Mouse (Mus musculus) heart, adult 2 months (tissue): Measurements from ENCODE around the gene Mgst3. TPM values are rescaled to one million over a fixed set of nuclear protein-coding genes. Genes with fewer than 3 reads are reported as not detected.
"Not testable (repeated sequence)": the region's sequence is repeated elsewhere in the genome, so short reads cannot be mapped to it uniquely, and the experiment has no call there.

Source experiments
- DNase-seq, 2 experiments: peaks; one replicate each; pipeline ENCODE4 v3.0.0; 2021
- H3K27ac ChIP-seq: fragments of 200-600 bp; 2 replicates; pipeline ENCODE4 v1.8.1; 2022
- H3K27me3 ChIP-seq: fragments of 200-500 bp; 2 replicates; pipeline ENCODE4 v1.6.1; 2012; ENCODE audit warnings: mild to moderate bottlenecking, low read length, inconsistent platforms, mixed read lengths; ENCODE audit not compliant: control insufficient read depth, insufficient read depth
- H3K36me3 ChIP-seq: fragments of 200-500 bp; 2 replicates; pipeline ENCODE4 v1.6.1; 2012; ENCODE audit warnings: low read length, inconsistent platforms; ENCODE audit not compliant: control insufficient read depth, insufficient read depth
- H3K4me1 ChIP-seq: fragments of 200-500 bp; 2 replicates; pipeline ENCODE4 v1.6.1; 2011; ENCODE audit warnings: low read length; ENCODE audit not compliant: control insufficient read depth, insufficient read depth
- H3K4me3 ChIP-seq: fragments of 200-600 bp; 2 replicates; pipeline ENCODE4 v1.8.1; 2022
- H3K79me2 ChIP-seq: fragments of 200-500 bp; replicated peaks from 2 replicates; pipeline ENCODE4 v1.6.1; 2012; ENCODE audit warnings: mild to moderate bottlenecking, inconsistent platforms, low read length, moderate library complexity, mixed read lengths; ENCODE audit not compliant: control insufficient read depth, insufficient read depth
- H3K9ac ChIP-seq: fragments of 200-500 bp; 2 replicates; pipeline ENCODE4 v1.6.1; 2012; ENCODE audit warnings: low read depth, mild to moderate bottlenecking, control low read depth, inconsistent platforms, low read length, mixed read lengths
- CTCF ChIP-seq: fragments of 200-600 bp; IDR thresholded peaks from 2 replicates; pipeline ENCODE4 v1.8.1; 2022; ENCODE audit warnings: antibody characterized with exemption, mild to moderate bottlenecking, moderate library complexity
- EP300 ChIP-seq: fragments of 200-500 bp; IDR thresholded peaks from 2 replicates; pipeline ENCODE4 v1.6.1; 2011; ENCODE audit warnings: low read depth, low read length, control low read depth; ENCODE audit not compliant: insufficient read depth
- POLR2A ChIP-seq: fragments of 200-500 bp; IDR thresholded peaks from 2 replicates; pipeline ENCODE4 v1.6.1; 2011; ENCODE audit warnings: mild to moderate bottlenecking, low read depth, low read length, control low read depth; ENCODE audit not compliant: insufficient read depth
- WGBS: fragments of 180-500 bp; shearing (Covaris S2); methylation state at CpG from one replicate; pipeline ENCODE4 v1.1.7; 2018; 5-methylcytosine and 5-hydroxymethylcytosine counted together
- intact Hi-C: fragments of 180-260 bp; cut with DNase I; formaldehyde crosslinking; loops from one replicate; pipeline ENCODE4 v1.15.1; 2025
- polyA plus RNA-seq: library from polyadenylated mRNA; depleted of rRNA; stranded (reverse); fragments of >200 nt; gene quantifications from 2 replicates; pipeline ENCODE4 v1.2.3, GENCODE M21; 2012
- total RNA-seq, 2 experiments: library from RNA; stranded (reverse); gene quantifications; 2 replicates each; pipeline ENCODE4 v1.2.3; 2021

Mgst3 gene
- total and polyA plus RNA-seq, 3 experiments, result 274 to 868 (median 351) TPM

DNA sequence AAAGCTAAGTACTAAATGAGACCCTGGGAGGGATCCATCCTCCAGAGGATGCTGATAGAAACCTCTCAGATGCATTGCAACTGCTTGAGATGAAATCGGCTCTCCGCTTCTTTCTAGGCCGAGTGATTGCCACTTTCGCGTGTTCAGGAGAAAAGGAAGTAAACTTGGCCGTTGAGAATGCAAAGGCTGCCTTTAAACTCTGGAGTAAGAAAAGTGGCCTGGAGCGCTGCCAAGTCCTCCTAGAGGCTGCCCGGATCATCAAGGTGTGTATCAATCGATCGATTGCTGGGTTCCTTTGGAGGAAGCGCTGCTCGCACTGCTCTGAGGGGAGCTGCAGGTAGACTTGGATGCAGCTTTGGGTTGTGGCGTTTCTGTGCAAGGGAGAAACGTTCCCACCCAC, 41.2 kb downstream of the Mgst3 start:
- no peaks in the 10 kb centered on the region for H3K79me2 ChIP-seq
- no peak overlapping the region for H3K9ac ChIP-seq
- WGBS, result 83% methylated on average over 14 of the region's 14 CpGs
- H3K36me3 ChIP-seq, result no peaks in the 10 kb centered on the region
- TF ChIP-seq EP300 (no peak), POLR2A (no peak), CTCF (no peak)
- intact Hi-C loops, result loop anchor here (5.0 kb wide), 1 partner anchor 40 kb away; the partner anchor contains the start of gene Mgst3
- no peak overlapping the region for H3K4me3 ChIP-seq
- H3K27me3 ChIP-seq, result no peaks in the 10 kb centered on the region
- no peak for DNase-seq
- H3K4me1 ChIP-seq, result no peaks in the 10 kb centered on the region; the same call in 1 of the 2 replicates
- no peak overlapping the region for H3K27ac ChIP-seq

DNA sequence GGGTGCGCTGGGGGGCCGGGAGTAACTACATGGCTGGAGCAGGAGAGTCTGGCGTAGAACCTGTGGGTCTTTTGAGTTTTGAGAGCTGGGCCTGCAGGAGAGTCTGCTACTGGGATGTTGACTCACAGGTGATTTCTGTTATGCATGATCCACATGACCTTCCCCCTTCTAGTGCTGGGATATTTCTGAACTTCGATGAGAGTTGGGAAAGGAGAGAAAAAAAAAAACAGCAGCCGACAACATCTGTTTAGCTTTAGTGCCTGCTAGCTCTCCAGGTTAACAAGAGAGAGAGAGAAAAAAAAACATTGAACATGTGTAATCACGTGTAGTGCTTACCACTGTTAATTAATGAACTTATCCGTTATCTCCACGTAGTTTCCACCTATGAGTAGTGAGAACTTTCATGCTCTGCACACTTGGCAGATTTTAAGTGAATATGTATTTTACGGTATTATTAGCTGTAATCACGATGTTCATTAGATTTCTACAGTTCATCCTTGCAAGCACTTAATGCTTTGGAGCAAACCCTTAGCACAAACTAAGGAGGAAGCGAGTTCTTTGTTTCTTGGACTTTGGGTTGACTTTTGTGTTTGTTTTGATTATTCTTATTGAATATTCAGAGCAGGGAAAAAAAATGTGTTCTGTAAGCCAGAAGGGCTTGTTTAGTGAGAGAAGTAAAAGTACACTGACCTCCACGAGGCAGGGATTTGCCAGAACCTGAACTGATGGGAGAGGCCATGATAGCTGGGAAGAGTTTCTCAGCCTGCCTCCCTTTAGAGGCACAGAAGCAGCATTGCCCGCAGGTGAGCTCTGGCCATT, 42.8 kb downstream of the Mgst3 start:
- H3K4me3 ChIP-seq, result peak overlapping the region; percentile 84
- H3K27ac ChIP-seq, result peak overlapping the region; percentile 95
- intact Hi-C loops, result loop anchor here (2.0 to 5.0 kb wide), 2 partner anchors 14 to 41 kb away; partner anchors contain the start of gene Mgst3
- DNase-seq, result no peak
- H3K36me3 ChIP-seq, result no peaks in the 10 kb centered on the region
- no peaks in the 10 kb centered on the region for H3K27me3 ChIP-seq
- TF ChIP-seq POLR2A (no peak), CTCF (no peak)
- H3K79me2 ChIP-seq, result no peaks in the 10 kb centered on the region
- H3K9ac ChIP-seq, result peak overlapping the region; percentile 92
- 35% methylated on average over 13 of the region's 13 CpGs for WGBS
- no peaks in the 10 kb centered on the region; the same call in 1 of the 2 replicates for H3K4me1 ChIP-seq

DNA sequence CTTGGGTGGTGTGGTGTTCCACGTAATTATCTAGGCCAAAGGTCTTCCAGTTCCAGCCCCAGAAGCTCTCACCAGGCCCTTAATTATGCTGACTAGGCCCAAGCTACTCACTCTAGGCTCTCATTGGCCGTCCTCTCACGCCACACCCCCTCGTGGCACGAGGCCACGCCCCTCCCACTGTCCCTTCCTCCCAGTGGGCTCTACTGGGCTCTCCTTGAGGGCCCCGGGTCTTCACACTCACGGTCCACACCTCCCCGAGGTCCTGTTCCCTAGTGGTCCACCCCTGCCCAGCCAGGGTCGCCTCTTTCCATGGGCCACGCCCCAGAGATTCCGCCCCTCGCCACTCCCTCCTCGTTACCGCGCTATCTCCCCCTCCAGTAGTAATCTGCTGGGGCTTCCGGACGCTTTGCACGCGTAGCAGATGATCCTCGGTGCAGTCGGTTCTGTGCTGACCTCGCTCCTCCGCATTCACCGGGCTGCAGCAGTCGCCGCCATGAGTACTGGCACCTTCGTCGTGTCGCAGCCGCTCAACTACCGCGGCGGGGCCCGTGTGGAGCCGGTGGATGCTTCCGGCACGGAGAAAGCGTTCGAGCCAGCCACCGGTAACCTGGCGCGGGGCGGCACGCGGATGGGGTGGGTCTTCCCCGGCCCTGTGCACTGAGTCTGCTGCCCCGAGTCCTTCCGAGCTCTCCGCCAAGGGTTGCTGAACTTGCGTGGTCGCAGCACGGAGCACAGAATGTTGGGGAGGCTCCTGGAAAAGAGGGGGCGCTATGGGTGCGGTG, 43.6 kb downstream of the Mgst3 start, which contains the start of gene Aldh9a1:
Gene Aldh9a1 (plus strand): TSS at position 177 of the 782 bp plus-strand sequence.
- H3K27me3 ChIP-seq, result no peaks in the 10 kb centered on the region
- WGBS, result under 1% methylated on average over 55 of the region's 55 CpGs
- peak within 1 kb of the TSS; percentile 92 for H3K9ac ChIP-seq
- H3K27ac ChIP-seq, result peak within 1 kb of the TSS; percentile 95
- intact Hi-C loops, result loop anchor here (2.0 to 5.0 kb wide), 3 partner anchors 15 to 43 kb away; partner anchors contain the start of genes Mgst3 and Tmco1
- no peaks in the 10 kb centered on the region; the same call in 1 of the 2 replicates for H3K4me1 ChIP-seq
- no peaks in the 10 kb centered on the region for H3K36me3 ChIP-seq
- no peaks in the 10 kb centered on the region for H3K79me2 ChIP-seq
- H3K4me3 ChIP-seq, result peak within 1 kb of the TSS; percentile 84
- peak; percentile 92 to 95 for DNase-seq
- TF ChIP-seq CTCF (no peak), EP300 (0 out of 2 replicates have a peak, but pooled peaks have one; percentile 55), POLR2A (peak; percentile 50; the same call in 1 of the 2 replicates)

DNA sequence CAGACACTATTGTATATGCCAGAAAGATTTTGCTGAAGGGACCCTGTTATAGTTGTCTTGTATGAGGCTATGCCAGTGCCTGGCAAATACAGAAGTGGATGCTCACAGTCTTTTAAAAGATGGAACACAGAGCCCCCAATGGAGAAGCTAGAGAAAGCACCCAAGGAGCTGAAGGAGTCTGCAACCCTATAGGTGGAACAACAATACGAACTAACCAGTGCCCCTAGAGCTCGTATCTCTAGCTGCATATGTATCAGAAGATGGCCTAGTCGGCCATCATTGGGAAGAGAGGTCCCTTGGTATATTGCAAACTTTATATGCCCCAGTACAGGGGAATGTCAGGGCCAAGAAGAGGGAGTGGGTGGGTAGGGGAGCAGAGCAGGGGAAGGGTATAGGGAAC, 44.4 kb downstream of the Mgst3 start:
- H3K27ac ChIP-seq, result peak overlapping the region; percentile 95
- H3K4me3 ChIP-seq, result peak overlapping the region; percentile 84
- H3K36me3 ChIP-seq, DNase-seq, H3K4me1 ChIP-seq, H3K27me3 ChIP-seq, H3K9ac ChIP-seq, H3K79me2 ChIP-seq: not testable (repeated sequence)
- WGBS, result 59% methylated on average over 3 of the region's 3 CpGs
- intact Hi-C loops, result loop anchor here (5.0 kb wide), 1 partner anchor 42 kb away; the partner anchor contains the start of gene Tmco1

DNA sequence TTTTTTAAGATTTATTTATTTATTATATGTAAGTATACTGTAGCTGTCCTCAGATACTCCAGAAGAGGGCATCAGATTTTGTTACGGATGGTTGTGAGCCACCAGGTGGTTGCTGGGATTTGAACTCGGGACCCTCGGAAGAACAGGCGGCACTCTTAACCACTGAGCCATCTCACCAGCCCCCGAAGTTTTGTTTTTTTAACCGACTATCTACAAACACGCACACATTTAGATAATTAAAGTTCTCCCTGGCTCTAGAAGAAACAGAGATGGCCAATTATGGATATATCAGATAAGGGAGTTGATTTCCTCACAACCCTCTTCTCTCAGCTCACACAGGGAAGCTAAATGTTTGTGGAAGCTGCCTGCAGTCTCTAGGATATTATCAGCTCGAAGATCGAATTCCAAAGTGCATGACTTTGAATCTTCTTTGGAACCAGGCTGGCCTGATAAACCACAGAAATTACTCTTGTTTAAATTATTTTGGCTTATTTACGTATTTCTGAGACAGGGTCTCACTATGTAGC, 47.6 kb downstream of the Mgst3 start:
- H3K79me2 ChIP-seq, H3K4me1 ChIP-seq, H3K4me3 ChIP-seq, DNase-seq, H3K36me3 ChIP-seq, H3K27ac ChIP-seq, H3K27me3 ChIP-seq, H3K9ac ChIP-seq: not testable (repeated sequence)
- WGBS, result 87% methylated on average over 10 of the region's 10 CpGs
- intact Hi-C loops, result loop anchor here (5.0 kb wide), 1 partner anchor 39 kb away; the partner anchor contains the start of gene Tmco1

DNA sequence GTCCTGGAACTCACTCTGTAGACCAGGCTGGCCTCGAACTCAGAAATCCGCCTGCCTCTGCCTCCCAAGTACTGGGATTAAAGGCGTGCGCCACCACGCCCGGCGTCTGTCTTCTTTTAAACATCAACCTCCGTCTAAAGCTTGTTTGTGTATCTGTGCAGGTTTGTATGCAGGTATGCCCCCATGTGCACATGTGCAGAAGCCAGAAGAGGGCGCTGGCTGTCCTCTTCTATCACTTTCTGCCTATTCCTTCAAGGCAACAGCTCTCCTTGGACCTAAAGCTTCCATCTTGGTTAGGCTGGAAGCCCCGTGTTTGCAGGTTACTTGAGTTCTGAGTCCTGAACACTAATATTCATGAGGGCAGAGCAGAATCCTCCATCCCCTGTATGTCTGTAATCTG, 50.8 kb downstream of the Mgst3 start:
- no peaks in the 10 kb centered on the region for H3K36me3 ChIP-seq
- WGBS, result 91% methylated on average over 10 of the region's 10 CpGs
- no peak overlapping the region for H3K27ac ChIP-seq
- H3K4me1 ChIP-seq, result peaks cover 2% of the 10 kb centered on the region; the same call in 1 of the 2 replicates
- H3K4me3 ChIP-seq, result no peak overlapping the region
- intact Hi-C loops, result no loop called here
- H3K27me3 ChIP-seq, result no peaks in the 10 kb centered on the region
- TF ChIP-seq CTCF (no peak), POLR2A (no peak), EP300 (no peak)
- no peaks in the 10 kb centered on the region for H3K79me2 ChIP-seq
- DNase-seq, result no peak
- H3K9ac ChIP-seq, result no peak overlapping the region
